Mouse (Mus musculus) CH12F3 (cell line): ENCODE measurements around the gene Spata17.

Experiments used
- in situ Hi-C: fragments of 300-500 bp; cut with MboI; formaldehyde crosslinking; loops from 2 replicates; pipeline ENCODE4 v1.14.3; 2020; ENCODE audit warnings: low sequenced_read_pairs

Spata17 gene

GRCm38 (mm10) chr1:187215181-187216116, at the start of gene Spata17, which contains the start of gene Gpatch2:
Gene Spata17, minus strand, starts transcription at chr1:187215465.
Gene Gpatch2, plus strand, starts transcription at chr1:187215508.
- in situ Hi-C loops: no loop called here

GRCm38 (mm10) chr1:187258756-187259155, 43.5 kb upstream of the Spata17 start:
- in situ Hi-C loops: no loop called here

- in situ Hi-C loops: no loop called here
Measured at GRCm38 (mm10) chr1:187250741-187251262, 35.5 kb upstream of the Spata17 start.

- in situ Hi-C loops: no loop called here
Measured at GRCm38 (mm10) chr1:187244734-187245133, 29.5 kb upstream of the Spata17 start.

- in situ Hi-C loops: no loop called here
Measured at GRCm38 (mm10) chr1:187241329-187241728, 26.1 kb upstream of the Spata17 start.

GRCm38 (mm10) chr1:187240304-187240703, 25.0 kb upstream of the Spata17 start:
- in situ Hi-C loops: no loop called here

GRCm38 (mm10) chr1:187238061-187238460, 22.8 kb upstream of the Spata17 start:
- in situ Hi-C loops: no loop called here

GRCm38 (mm10) chr1:187236296-187236695, 21.0 kb upstream of the Spata17 start:
- in situ Hi-C loops: no loop called here

- in situ Hi-C loops: no loop called here
Measured at GRCm38 (mm10) chr1:187235161-187235560, 19.9 kb upstream of the Spata17 start.

- in situ Hi-C loops: no loop called here
Measured at GRCm38 (mm10) chr1:187232996-187233615, 17.8 kb upstream of the Spata17 start.

- in situ Hi-C loops: no loop called here
Measured at GRCm38 (mm10) chr1:187232196-187232955, 17.1 kb upstream of the Spata17 start.

GRCm38 (mm10) chr1:187230255-187230654, 15.0 kb upstream of the Spata17 start:
- in situ Hi-C loops: no loop called here

GRCm38 (mm10) chr1:187228414-187229146, 13.3 kb upstream of the Spata17 start:
- in situ Hi-C loops: no loop called here

GRCm38 (mm10) chr1:187226328-187227025, 11.2 kb upstream of the Spata17 start:
- in situ Hi-C loops: no loop called here

GRCm38 (mm10) chr1:187220756-187221155, 5.5 kb upstream of the Spata17 start:
- in situ Hi-C loops: no loop called here

GRCm38 (mm10) chr1:187216620-187217410, 1.6 kb upstream of the Spata17 start:
- in situ Hi-C loops: no loop called here

GRCm38 (mm10) chr1:187210736-187211135, 4.5 kb downstream of the Spata17 start:
- in situ Hi-C loops: no loop called here

- in situ Hi-C loops: no loop called here
Measured at GRCm38 (mm10) chr1:187209496-187209895, 5.8 kb downstream of the Spata17 start.

- in situ Hi-C loops: no loop called here
Measured at GRCm38 (mm10) chr1:187205506-187205905, 9.8 kb downstream of the Spata17 start.
